Mouse (Mus musculus): Measurements from ENCODE around the gene Gm10964. TPM values are rescaled to one million over a fixed set of nuclear protein-coding genes. Genes with fewer than 3 reads are reported as not detected.

Gene Gm10964
- polyA plus RNA-seq (2014; fragmentation: Nextera tagmentation; extraction: Ambion mirVana): not detected in 2 replicates

DNA sequence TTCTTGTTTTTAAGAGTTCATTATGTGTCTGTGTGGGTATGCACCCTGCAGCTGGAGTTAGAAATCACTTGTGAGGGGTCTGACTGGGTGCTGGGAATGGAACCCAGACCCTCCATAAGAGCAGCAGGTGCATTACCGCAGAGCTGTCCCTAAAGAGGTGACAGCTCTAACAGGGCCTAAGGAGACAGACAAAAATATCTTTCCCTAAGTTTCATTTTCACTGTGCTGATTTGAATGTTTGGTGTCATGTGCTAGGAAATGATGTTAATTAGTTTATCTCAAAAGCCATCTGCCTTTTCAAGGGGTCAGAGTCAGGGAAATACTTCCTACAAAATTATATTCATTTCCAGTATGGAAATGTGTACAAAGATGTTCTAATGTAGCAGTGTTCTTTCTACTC, at the start of gene Gm10964:
TSS of gene Gm10964 (plus strand) at position 38 of the 400 bp plus-strand sequence.
- Histone ChIP-seq H3K4me3 (ENCODE audit: low read depth, low read length) (peak within 1 kb of the TSS; percentile 18), H3K4me1 (ENCODE audit: control insufficient read depth, insufficient read depth, low read length) (peaks cover 35% of the 10 kb centered on the region), H3K9ac (ENCODE audit: low read length) (peak within 1 kb of the TSS; percentile 65; the same call in 1 of the 2 replicates), H3K27ac (ENCODE audit: low read depth, low read length) (peak within 1 kb of the TSS; percentile 86), H3K27me3 (ENCODE audit: control insufficient read depth, insufficient read depth, low read length) (no peaks in the 10 kb centered on the region), H3K4me2 (peak within 1 kb of the TSS; percentile 54), H3K9me3 (ENCODE audit: control insufficient read depth, low read length) (no peaks in the 10 kb centered on the region), H3K36me3 (ENCODE audit: control insufficient read depth, insufficient read depth, low read length) (peaks cover 4% of the 10 kb centered on the region; the same call in 1 of the 2 replicates)
- 96% methylated on average over 1 of the region's 1 CpGs for WGBS
- ATAC-seq (ENCODE audit: low FRiP score): no peak
- no peak for DNase-seq (ENCODE audit: low spot score, missing footprints)

DNA sequence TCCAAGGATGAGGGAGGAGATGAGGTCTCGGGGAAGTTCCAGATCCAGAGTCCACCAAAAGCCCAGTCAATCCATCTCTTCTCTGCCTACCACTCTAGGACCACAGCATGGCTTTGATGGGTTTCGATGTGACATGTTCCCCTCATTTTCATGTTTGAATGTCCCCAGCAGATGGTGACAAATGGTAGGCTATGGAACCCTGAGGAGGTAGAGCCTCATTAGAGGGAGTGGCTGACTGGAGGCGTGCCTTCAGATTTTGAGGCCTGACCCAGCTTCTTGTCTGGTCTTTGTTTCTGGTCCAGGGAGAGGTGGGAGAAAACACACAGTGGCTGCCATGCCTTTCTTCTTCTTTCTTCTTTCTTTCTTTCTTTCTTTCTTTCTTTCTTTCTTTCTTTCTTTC, 48.7 kb upstream of the Gm10964 start:
- 77% methylated on average over 3 of the region's 3 CpGs for WGBS
- Histone ChIP-seq H3K4me1 (ENCODE audit: control insufficient read depth, insufficient read depth, low read length) (no peaks in the 10 kb centered on the region), H3K4me3 (ENCODE audit: low read depth, low read length) (no peak overlapping the region), H3K4me2 (no peak overlapping the region), H3K9me3 (ENCODE audit: control insufficient read depth, low read length) (no peaks in the 10 kb centered on the region), H3K9ac (ENCODE audit: low read length) (no peak overlapping the region), H3K27me3 (ENCODE audit: control insufficient read depth, insufficient read depth, low read length) (no peaks in the 10 kb centered on the region), H3K36me3 (ENCODE audit: control insufficient read depth, insufficient read depth, low read length) (no peaks in the 10 kb centered on the region), H3K27ac (ENCODE audit: low read depth, low read length) (no peak overlapping the region)
- peak; percentile 77 for DNase-seq (ENCODE audit: low spot score, missing footprints)
- no peak for ATAC-seq (ENCODE audit: low FRiP score)

DNA sequence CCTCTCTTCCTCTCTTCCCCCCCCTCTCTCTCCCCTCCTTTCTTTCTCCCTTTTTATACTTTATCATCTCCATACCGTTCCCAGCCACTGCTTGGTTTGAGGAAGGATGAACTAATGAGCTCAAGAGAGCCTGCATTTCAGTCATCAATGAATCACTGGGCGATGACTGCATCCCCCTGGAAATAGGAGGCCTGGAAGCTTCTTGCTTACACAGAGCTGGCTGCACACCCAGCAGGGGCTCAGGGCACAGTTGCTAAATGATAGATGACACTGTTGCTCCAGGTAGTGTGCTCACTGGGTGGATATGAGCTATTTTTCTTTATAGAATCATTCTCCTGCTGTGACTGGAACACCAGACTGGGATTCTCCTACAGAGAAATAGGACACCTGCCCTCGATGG, 43.6 kb upstream of the Gm10964 start:
- 71% methylated on average over 3 of the region's 3 CpGs for WGBS

DNA sequence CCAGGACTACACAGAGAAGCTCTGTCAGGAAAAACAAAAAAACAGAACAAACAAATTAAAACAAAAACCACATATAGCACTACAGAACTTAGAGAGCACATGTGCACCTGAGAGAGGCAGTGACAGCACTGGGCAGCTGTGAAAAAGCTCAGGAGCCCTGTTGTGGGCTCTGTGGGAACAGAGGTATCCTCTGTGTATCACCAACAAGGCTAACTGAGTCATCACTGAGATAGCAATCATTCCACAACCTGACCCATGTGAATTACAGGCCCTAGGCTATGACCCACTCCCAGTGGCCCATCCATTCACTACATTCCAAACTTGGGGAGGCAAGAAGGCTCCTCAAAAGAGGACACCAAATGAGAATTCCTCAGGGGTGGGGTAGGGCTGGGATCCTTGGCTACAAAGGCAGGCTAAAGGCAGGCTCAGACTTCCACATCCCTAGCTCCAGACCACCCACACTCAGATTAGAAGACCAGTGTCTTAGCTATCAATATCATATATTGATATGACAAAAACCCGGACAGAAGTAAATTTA, 42.7 kb upstream of the Gm10964 start:
- no peaks in the 10 kb centered on the region for H3K4me1 ChIP-seq (ENCODE audit: control insufficient read depth, insufficient read depth, low read length)
- no peak overlapping the region for H3K4me3 ChIP-seq (ENCODE audit: low read depth, low read length)
- H3K27ac ChIP-seq (ENCODE audit: low read depth, low read length): no peak overlapping the region
- H3K36me3 ChIP-seq (ENCODE audit: control insufficient read depth, insufficient read depth, low read length): no peaks in the 10 kb centered on the region
- peak; percentile 49 for DNase-seq (ENCODE audit: low spot score, missing footprints)
- H3K4me2 ChIP-seq: no peak overlapping the region
- no peak overlapping the region for H3K9ac ChIP-seq (ENCODE audit: low read length)
- no peaks in the 10 kb centered on the region for H3K9me3 ChIP-seq (ENCODE audit: control insufficient read depth, low read length)
- WGBS: 84% methylated on average over 1 of the region's 1 CpGs
- ATAC-seq (ENCODE audit: low FRiP score): no peak
- H3K27me3 ChIP-seq (ENCODE audit: control insufficient read depth, insufficient read depth, low read length): no peaks in the 10 kb centered on the region

More for the DNA sequence above, 43.6 kb upstream of the Gm10964 start:
- Histone ChIP-seq H3K27ac (ENCODE audit: low read depth, low read length) (no peak overlapping the region), H3K4me3 (ENCODE audit: low read depth, low read length) (no peak overlapping the region), H3K9ac (ENCODE audit: low read length) (no peak overlapping the region), H3K4me1 (ENCODE audit: control insufficient read depth, insufficient read depth, low read length) (no peaks in the 10 kb centered on the region), H3K27me3 (ENCODE audit: control insufficient read depth, insufficient read depth, low read length) (no peaks in the 10 kb centered on the region), H3K36me3 (ENCODE audit: control insufficient read depth, insufficient read depth, low read length) (no peaks in the 10 kb centered on the region), H3K9me3 (ENCODE audit: control insufficient read depth, low read length) (no peaks in the 10 kb centered on the region), H3K4me2 (no peak overlapping the region)
- ATAC-seq (ENCODE audit: low FRiP score) (no peak), DNase-seq (ENCODE audit: low spot score, missing footprints) (peak; percentile 12)

DNA sequence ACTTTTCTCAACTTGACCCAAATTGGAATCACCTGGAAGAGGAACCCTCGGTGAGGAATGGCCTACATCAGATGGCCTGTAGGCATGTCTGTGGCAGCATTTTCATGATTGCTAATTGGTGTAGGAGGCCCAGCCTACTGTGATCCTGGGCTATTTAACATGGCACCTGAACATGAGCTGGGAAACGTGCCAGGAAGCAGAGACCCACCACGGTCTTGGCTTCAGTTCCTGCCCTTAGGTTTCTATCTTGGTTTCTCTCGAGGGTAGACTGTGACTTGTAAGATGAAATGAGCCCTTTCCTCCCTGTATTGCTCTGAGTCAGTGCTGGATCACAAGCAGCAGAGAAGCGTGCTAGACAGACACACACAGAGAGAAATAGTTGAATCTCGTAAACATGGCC, 34.5 kb upstream of the Gm10964 start:
- Histone ChIP-seq H3K27me3 (ENCODE audit: control insufficient read depth, insufficient read depth, low read length) (no peaks in the 10 kb centered on the region), H3K9ac (ENCODE audit: low read length) (no peak overlapping the region), H3K4me3 (ENCODE audit: low read depth, low read length) (no peak overlapping the region), H3K4me1 (ENCODE audit: control insufficient read depth, insufficient read depth, low read length) (no peaks in the 10 kb centered on the region), H3K4me2 (no peak overlapping the region), H3K27ac (ENCODE audit: low read depth, low read length) (no peak overlapping the region), H3K9me3 (ENCODE audit: control insufficient read depth, low read length) (no peaks in the 10 kb centered on the region), H3K36me3 (ENCODE audit: control insufficient read depth, insufficient read depth, low read length) (no peaks in the 10 kb centered on the region)
- ATAC-seq (ENCODE audit: low FRiP score): no peak
- no peak for DNase-seq (ENCODE audit: low spot score, missing footprints)
- WGBS: 85% methylated on average over 6 of the region's 6 CpGs

DNA sequence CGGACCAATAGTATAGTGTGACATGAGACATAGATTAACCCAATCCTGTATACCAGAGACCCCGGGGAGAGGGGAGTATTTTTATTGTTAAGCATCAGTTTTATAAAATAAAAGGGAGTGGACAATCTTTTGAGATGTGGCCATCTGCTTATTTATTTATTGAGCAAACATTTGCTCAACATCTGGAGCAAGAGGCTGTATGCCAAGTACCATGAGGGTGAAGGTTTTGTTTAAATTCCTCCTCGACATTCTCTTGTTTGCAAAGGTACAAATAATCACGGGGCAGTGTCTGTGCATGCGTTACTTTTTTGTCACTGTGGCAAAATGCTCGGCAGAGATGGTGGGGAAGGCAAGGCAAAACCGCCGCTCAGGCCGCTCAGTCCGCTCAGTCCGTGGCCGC, 33.7 kb upstream of the Gm10964 start:
- Histone ChIP-seq H3K9ac (ENCODE audit: low read length) (no peak overlapping the region), H3K27ac (ENCODE audit: low read depth, low read length) (no peak overlapping the region), H3K27me3 (ENCODE audit: control insufficient read depth, insufficient read depth, low read length) (no peaks in the 10 kb centered on the region), H3K4me3 (ENCODE audit: low read depth, low read length) (no peak overlapping the region), H3K4me2 (no peak overlapping the region), H3K9me3 (ENCODE audit: control insufficient read depth, low read length) (no peaks in the 10 kb centered on the region), H3K36me3 (ENCODE audit: control insufficient read depth, insufficient read depth, low read length) (no peaks in the 10 kb centered on the region), H3K4me1 (ENCODE audit: control insufficient read depth, insufficient read depth, low read length) (no peaks in the 10 kb centered on the region)
- no peak for ATAC-seq (ENCODE audit: low FRiP score)
- WGBS: 90% methylated on average over 12 of the region's 12 CpGs
- DNase-seq (ENCODE audit: low spot score, missing footprints): no peak

DNA sequence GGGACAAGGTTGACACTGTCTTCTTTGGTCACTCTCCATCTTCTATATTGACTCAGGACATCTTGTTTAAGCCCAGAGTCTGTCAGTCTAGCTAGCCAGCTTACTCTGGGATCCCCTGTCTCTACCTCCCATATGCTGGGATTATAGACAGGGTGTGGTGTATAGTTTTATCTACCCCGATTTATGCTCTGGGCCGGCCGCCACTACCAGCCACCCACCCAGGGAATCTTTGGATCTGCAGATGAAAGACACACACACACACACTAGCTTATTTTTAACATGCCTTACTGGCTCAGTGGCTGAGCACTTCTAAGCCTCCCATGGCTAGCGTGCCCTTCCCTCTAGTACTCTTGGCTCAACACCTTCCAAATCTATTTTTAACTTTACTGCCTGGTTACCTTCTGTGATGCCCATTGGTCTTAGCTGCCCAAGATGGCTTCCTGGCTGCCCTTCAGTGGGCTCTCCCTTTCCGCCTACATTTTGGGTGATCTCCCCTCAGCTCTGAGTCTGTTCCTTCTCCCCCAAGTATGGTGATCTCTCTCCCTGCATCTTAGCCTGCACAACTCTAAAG, 29.6 kb upstream of the Gm10964 start:
- no peak for ATAC-seq (ENCODE audit: low FRiP score)
- no peak for DNase-seq (ENCODE audit: low spot score, missing footprints)

DNA sequence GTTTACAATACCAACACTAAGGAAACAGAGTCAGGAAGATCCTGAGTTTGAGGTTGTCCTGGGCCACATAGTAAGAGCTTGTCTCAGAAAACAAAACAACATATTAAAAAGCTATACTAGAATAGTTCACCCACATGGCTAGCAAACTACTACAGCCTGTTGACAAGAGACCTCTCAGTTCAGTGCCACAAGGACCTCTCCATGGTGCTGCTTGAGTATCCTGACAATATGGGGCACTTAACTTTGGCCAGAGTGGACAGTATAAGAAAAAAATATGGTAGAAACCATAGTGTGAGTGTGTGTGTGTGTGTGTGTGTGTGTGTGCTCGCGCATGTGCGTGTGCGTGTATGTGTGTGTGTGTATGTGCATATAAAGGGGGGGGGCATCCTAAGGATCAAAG, 27.0 kb upstream of the Gm10964 start:
- no peak overlapping the region for H3K4me3 ChIP-seq (ENCODE audit: low read depth, low read length)
- ATAC-seq (ENCODE audit: low FRiP score) (no peak), DNase-seq (ENCODE audit: low spot score, missing footprints) (no peak)
- H3K4me1 ChIP-seq (ENCODE audit: control insufficient read depth, insufficient read depth, low read length): peaks cover 9% of the 10 kb centered on the region
- 91% methylated on average over 4 of the region's 4 CpGs for WGBS
- no peaks in the 10 kb centered on the region for H3K9me3 ChIP-seq (ENCODE audit: control insufficient read depth, low read length)
- H3K9ac ChIP-seq (ENCODE audit: low read length): no peak overlapping the region
- H3K27me3 ChIP-seq (ENCODE audit: control insufficient read depth, insufficient read depth, low read length): no peaks in the 10 kb centered on the region
- H3K4me2 ChIP-seq: no peak overlapping the region
- H3K27ac ChIP-seq (ENCODE audit: low read depth, low read length): no peak overlapping the region
- no peaks in the 10 kb centered on the region for H3K36me3 ChIP-seq (ENCODE audit: control insufficient read depth, insufficient read depth, low read length)

More for the DNA sequence above, 29.6 kb upstream of the Gm10964 start:
- Histone ChIP-seq H3K27ac (ENCODE audit: low read depth, low read length) (no peak overlapping the region), H3K4me3 (ENCODE audit: low read depth, low read length) (no peak overlapping the region), H3K4me2 (no peak overlapping the region), H3K36me3 (ENCODE audit: control insufficient read depth, insufficient read depth, low read length) (no peaks in the 10 kb centered on the region), H3K9me3 (ENCODE audit: control insufficient read depth, low read length) (no peaks in the 10 kb centered on the region), H3K4me1 (ENCODE audit: control insufficient read depth, insufficient read depth, low read length) (no peaks in the 10 kb centered on the region), H3K27me3 (ENCODE audit: control insufficient read depth, insufficient read depth, low read length) (no peaks in the 10 kb centered on the region), H3K9ac (ENCODE audit: low read length) (no peak overlapping the region)
- 97% methylated on average over 5 of the region's 5 CpGs for WGBS

DNA sequence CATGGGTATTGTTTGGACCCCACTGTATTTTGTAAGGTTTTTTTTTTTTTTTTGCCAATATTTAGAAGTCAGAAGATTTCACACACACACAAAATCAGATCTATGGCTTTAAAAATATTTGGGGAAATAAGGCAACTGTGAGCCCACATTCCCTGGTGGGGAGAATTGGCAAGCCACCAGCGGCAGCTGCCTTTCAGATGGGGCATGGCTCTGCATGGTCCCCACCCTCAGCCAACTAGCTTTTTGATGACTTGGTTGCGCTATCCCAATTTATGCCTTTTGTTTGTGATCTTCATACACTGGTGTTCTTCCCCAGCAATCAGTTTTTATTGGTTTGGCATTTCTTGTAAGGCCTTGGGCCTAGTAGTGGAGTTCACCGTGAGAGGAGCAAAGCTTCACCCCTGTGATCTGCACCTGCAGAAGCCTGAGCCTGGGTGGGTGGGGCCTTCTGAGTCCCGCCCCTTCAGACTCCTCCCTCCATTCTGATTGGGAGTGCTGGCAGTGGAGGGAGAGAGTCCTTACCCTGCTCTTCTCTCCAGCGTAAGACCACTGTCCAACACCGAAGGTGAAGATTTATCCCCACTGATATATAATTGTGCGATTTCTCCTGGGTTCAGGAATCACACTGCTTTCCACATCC, 24.8 kb upstream of the Gm10964 start:
- no peak overlapping the region for H3K4me3 ChIP-seq (ENCODE audit: low read depth, low read length)
- WGBS: 71% methylated on average over 7 of the region's 7 CpGs

More for the DNA sequence above, 24.8 kb upstream of the Gm10964 start:
- ATAC-seq (ENCODE audit: low FRiP score): no peak
- Histone ChIP-seq H3K27me3 (ENCODE audit: control insufficient read depth, insufficient read depth, low read length) (no peaks in the 10 kb centered on the region), H3K27ac (ENCODE audit: low read depth, low read length) (no peak overlapping the region), H3K9me3 (ENCODE audit: control insufficient read depth, low read length) (no peaks in the 10 kb centered on the region), H3K4me1 (ENCODE audit: control insufficient read depth, insufficient read depth, low read length) (peaks cover 12% of the 10 kb centered on the region), H3K9ac (ENCODE audit: low read length) (no peak overlapping the region), H3K4me2 (no peak overlapping the region), H3K36me3 (ENCODE audit: control insufficient read depth, insufficient read depth, low read length) (no peaks in the 10 kb centered on the region)
- DNase-seq (ENCODE audit: low spot score, missing footprints): no peak

Measured in midbrain, embryonic 11.5 days (tissue).